Mouse (Mus musculus): ENCODE measurements at regions not wholly inside any gene's neighbourhood (a gene's known extent, or its start where the extent isn't known, plus 50 kb on each side); places are given as distances from the start of the nearest gene placed in this dataset.
"Not testable (repeated sequence)": the region's sequence is repeated elsewhere in the genome, so short reads cannot be mapped to it uniquely, and the experiment has no call there.

DNA sequence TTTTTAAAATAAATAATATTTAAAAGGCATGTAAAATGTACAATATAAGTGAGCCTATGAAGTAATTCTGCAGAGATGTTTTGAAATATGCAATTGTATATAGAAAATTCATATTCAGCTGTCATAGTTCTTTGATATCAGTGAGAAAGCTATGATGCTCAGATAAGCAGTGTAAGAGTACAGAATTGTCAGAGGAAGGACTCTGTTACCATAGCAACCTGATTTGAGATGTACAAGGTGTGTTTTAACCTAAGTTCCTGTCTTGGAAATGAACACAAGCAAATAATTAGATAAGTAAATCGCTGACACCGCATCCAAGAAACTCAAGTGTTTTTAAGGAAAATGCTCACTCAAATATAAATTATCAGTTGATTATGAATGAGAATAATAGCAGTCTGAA, 271.8 kb downstream of the Gabrg2 start:
- DNase-seq: no peak

DNA sequence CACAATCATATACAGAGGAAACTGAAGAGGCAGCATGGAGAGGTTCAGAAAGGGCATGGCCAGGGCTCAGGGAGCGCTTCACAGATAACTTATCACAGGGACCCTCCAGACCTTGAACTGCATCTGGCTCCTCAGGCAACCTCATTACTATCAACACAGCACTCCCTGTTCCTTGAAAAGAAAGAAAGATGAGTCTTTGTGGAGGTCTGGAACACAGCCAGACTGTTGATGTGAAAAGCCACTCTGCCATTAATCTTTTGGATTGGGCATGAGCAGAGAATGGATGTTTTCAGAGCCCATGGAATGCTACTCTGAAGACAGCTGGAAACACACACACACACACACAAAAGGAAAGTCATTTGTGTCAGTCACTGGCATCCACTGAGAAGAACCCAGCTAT, 284.0 kb downstream of the Gabrg2 start:
- DNase-seq: no peak

DNA sequence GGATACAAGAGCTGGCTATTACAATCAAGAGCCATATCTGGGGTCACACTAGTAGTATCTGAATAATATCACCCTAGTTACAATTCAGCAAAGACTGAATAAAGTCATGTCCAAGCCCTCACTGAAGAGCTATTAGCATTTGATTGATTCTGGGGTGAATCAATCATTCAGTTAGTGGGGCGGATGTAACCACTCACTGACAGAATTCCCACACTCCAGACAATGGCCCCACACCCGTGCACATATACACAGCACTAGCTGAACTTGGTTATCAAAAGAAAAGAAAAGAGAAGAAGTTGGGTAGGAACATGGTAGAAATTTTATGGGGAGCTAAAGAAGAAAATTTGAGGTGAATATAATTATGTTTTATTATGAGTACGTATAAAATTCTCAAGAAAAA, 310.0 kb downstream of the Gabrg2 start:
- DNase-seq: no peak

DNA sequence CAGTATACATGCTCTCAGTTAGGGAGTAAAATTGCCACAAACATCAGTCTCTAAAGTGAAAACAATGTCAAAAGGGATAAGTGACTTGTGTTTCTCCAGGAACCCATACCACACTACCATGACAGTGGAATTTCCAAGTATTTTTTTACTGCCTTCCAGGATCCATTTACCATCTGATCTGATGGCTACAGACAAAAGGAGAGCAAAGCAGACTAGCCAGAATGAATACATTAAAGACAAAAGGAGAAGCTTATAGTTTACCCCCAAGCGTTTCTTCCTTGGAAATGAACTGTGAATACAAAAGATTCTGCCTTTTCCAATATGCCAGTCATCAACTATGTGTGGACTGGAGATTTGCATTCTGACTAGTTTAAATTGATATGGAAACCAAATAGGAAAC, 317.7 kb downstream of the Gabrg2 start:
- no peak for DNase-seq

DNA sequence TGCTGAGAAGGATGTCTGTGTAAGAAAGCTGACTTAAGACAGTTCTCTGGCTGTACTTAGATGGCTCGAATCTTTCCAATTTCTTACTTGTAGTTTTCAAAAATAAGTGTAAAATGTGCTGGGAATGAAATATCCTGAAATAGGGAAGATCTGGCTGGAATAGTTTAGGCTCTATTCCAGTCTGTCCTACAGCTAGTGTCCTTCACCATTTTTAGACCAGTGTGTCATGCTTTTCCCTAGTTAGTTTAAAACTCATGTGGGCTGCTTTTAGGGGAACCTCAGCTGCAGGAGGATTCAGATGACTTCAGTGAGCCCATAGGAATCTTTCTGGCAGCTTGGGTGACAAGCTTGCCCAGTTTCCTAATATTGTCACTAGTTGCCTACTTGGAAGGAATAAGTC, 348.1 kb downstream of the Gabrg2 start:
- DNase-seq: no peak

DNA sequence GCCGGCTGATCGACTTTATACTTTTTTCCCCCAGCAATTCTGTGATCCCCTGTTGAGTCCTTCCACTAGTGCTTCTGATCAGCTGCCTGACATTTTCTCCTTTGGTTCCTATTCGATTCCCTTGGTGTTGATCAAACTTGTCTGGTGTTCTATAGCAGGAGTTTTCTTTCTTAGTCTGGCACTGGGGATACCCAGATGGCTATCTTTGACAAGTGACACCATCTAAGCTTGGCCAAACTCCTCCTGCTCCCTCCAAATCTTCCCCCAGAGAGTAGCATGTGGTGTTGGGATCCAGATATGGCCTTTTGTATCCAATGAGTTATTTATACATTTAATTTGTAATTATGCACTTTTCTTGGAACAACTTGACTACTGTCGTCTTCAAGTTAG, 355.2 kb downstream of the Gabrg2 start:
- DNase-seq: no peak

DNA sequence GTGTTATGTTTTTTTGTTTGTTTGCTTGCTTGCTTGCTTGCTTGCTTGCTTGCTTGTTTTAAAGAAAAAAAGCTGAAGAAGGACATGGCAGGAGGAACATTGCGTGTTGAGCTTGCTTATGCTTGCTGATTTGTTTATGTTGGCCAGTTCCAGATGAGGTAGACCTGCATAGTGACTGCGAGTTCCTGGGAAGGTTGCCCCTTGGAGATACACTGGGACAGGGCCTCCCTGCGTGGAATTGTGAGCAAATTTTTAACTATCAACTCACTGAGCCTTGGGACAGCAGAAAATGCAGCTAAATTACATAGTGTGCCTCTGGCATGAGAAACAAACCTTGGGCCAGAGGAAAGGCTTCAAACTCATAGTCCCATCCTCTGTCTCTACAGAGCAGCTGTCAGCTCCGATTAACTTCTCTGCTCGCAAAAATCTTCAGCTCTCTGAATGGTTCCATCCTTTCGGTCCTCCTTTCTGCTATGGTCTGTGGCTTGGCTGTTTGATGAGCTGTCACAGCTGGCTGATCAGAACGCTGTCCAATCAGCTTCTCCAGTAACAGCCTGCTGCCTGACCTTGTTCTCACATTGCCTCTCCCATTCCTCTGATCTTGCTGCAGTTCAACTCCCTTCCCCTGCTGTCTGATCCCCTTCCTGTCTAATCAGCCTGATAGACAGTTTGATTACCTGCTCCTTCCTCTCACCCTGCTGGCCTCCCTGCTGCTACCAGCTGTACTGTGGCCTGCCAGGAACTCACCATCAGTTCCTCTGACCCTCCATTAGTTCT, 355.7 kb downstream of the Gabrg2 start:
- no peak for DNase-seq

DNA sequence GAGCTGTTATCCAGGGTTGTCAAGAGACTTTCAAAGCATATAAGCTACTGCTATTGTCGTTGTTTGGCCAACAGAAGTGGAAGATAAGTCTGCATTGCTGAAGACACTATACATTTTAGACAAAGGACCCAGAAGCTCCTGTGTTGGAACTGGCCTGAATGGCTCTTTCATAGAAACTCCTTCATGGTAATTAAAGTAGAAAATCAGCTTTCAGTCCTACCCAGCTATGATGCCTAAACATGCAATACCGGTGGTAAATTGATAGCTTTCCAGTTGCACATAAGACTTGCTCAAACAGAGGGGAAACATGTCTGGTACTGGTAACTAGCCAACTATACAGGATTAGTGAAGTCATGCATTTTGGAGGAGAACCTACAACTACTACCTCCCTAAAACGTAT, 356.6 kb downstream of the Gabrg2 start:
- no peak for DNase-seq

DNA sequence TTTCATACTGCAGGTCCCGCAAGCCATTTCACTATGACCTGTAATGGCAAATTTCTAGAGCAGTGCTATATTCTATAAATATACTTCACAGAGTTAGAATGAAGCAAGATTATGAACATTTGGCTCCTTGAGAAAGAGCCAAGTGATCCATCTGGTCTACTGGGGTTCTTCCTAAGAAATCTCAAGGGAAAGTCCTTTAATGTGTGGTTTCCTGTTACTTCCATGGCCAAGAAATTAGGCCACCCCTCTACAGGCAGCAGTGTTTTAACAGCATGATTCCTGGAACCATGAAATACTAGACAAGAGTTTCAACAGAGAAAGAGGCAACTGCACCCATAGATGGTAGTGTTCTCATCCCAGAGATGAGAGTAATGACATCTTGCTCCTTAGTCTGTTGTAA, 401.7 kb downstream of the Gabrg2 start:
- peak; percentile 28 for DNase-seq

DNA sequence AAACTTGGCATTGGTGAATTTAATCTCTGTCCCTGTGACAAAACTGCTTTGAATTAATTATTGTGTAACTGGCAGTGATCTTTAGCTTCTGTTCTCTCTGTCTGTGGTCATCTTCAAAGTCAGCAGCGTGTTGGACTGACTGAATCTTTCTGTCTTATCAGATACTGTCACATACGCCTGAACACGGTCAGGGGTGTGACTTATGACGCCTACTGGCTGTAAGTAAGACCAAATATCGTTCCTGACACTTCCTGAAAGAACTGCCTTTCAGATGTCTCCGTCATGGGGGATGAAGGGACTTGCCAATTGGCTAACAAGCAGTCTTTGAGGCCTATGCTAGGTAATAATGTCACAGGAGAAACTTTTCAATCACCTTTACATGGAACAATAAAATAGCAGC, 402.2 kb downstream of the Gabrg2 start:
- DNase-seq: peak; percentile 29

DNA sequence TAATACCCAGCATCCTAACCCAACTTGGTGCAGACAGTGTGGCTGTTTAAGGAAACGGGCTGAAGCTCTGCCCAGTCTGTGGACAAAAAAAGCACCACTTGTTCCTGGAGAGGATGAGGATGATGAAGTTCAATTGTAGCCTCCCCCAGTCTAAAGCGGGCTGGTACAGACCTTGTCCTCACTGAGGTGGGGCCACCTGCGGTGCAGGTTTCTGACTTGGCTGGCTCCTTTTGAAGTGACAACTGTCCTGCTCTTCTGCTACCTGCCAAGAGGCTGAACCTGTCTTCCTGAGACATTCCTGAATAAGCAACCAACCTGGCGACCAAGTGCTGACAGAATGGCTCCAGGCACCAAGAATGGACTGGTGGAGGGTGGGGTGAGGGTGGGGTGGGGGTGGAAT, 409.2 kb downstream of the Gabrg2 start:
- DNase-seq: not testable (repeated sequence)
